Comparison of ENCODE assay signal across 27 mouse cellular contexts in the genomic region with DNA sequence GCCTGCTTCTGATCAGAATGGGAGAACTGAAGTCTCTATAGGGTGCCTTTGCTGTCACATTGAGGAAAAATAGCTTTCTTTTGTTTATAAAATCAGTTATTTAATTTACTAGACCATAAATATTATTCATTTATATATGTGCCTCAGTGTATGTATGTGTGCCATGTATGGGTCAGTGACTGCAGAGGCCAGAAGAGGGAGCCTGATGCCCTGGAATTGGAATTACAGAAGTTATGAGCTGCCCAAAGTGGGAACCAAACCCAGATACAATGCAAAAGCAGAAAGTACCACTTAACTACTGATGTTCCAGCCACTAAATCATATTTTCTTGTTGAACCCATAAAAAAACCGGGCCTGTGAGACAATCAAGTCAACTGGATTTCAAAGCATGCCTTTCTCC.
DNase-seq lines count a peak whose midpoint lies in the region; ATAC-seq and TF ChIP-seq lines count a peak whose summit lies in the region.
"Had no signal": no experiment of that assay in that cellular context is flagged by ENCODE, and none has a peak within 500 bp of the region (broad histone marks: within the 10 kb centered on the region; RNA-seq: fewer than 3 reads in every experiment).

No protein-coding gene starts in this region.

- no peak for ATAC-seq in midbrain, embryonic 11.5 days (ENCODE audit: low FRiP score)
- no peak for ATAC-seq in midbrain, embryonic 13.5 days
- ATAC-seq: activated CD4-positive, CD25-positive, alpha-beta regulatory T cell, adult 4 months; forebrain, embryonic 13.5 days had no signal

- H3K4me3 ChIP-seq in kidney, adult 2 months (ENCODE audit: insufficient read depth, low read depth, low read length) = no peak overlapping the region
- H3K4me3 ChIP-seq in midbrain, embryonic 11.5 days (ENCODE audit: low read depth, low read length) = no peak overlapping the region
- H3K4me3 ChIP-seq in midbrain, embryonic 13.5 days (replicated peaks) = no peak overlapping the region
- H3K4me3 ChIP-seq: embryonic facial prominence, embryonic 13.5 days; erythroblast, embryonic 14.5 days; forebrain, embryonic 13.5 days; hindbrain, embryonic 10.5 days; left cerebral cortex, adult 2 months; limb, embryonic 15.5 days; neural tube, embryonic 15.5 days had no signal

- H3K4me2 ChIP-seq in midbrain, embryonic 11.5 days = no peak overlapping the region
- no peak overlapping the region for H3K4me2 ChIP-seq in midbrain, embryonic 13.5 days (replicated peaks)
- H3K4me2 ChIP-seq: embryonic facial prominence, embryonic 13.5 days; forebrain, embryonic 13.5 days; heart, embryonic 11.5 days; limb, embryonic 15.5 days; neural tube, embryonic 15.5 days had no signal

- no peak for TF ChIP-seq POLR2A in kidney, adult 2 months (IDR thresholded peaks at IDR 0.05; ENCODE audit: low read depth, low read length)

- no peaks in the 10 kb centered on the region for H3K9me3 ChIP-seq in midbrain, embryonic 11.5 days (ENCODE audit: control insufficient read depth, low read length)
- H3K9me3 ChIP-seq in midbrain, embryonic 13.5 days = no peaks in the 10 kb centered on the region
- H3K9me3 ChIP-seq: embryonic facial prominence, embryonic 13.5 days; forebrain, embryonic 13.5 days; hindbrain, embryonic 10.5 days; limb, embryonic 15.5 days; neural tube, embryonic 15.5 days had no signal

- no peak overlapping the region for H3K9ac ChIP-seq in midbrain, embryonic 11.5 days (ENCODE audit: low read length)
- no peak overlapping the region for H3K9ac ChIP-seq in midbrain, embryonic 13.5 days (replicated peaks)
- H3K9ac ChIP-seq: embryonic facial prominence, embryonic 13.5 days; forebrain, embryonic 13.5 days; limb, embryonic 15.5 days; neural tube, embryonic 15.5 days had no signal

- H3K27ac ChIP-seq in kidney, adult 2 months (ENCODE audit: insufficient read depth, low read depth, low read length) = no peak overlapping the region
- H3K27ac ChIP-seq in midbrain, embryonic 11.5 days (ENCODE audit: low read depth, low read length) = no peak overlapping the region
- H3K27ac ChIP-seq in midbrain, embryonic 13.5 days = no peak overlapping the region
- H3K27ac ChIP-seq: embryonic facial prominence, embryonic 13.5 days; forebrain, embryonic 13.5 days; hindbrain, embryonic 10.5 days; left cerebral cortex, adult 2 months; limb, embryonic 15.5 days; neural tube, embryonic 15.5 days had no signal

- peak; percentile 37 for TF ChIP-seq CTCF in kidney, adult 2 months (conservative IDR thresholded peaks at IDR 0.05; ENCODE audit: insufficient read depth, insufficient read length, low read depth, low read length)

- 89% methylated on average over 1 of the region's 1 CpGs for WGBS in kidney, adult 2 months
- 87% methylated on average over 1 of the region's 1 CpGs for WGBS in midbrain, embryonic 11.5 days
- WGBS in midbrain, embryonic 13.5 days = 90% methylated on average over 1 of the region's 1 CpGs

- H3K27me3 ChIP-seq in kidney, adult 2 months (replicated peaks; ENCODE audit: control insufficient read depth, insufficient read depth, low read length) = no peaks in the 10 kb centered on the region
- H3K27me3 ChIP-seq in midbrain, embryonic 11.5 days (ENCODE audit: control insufficient read depth, insufficient read depth, low read length) = no peaks in the 10 kb centered on the region
- H3K27me3 ChIP-seq in midbrain, embryonic 13.5 days = no peaks in the 10 kb centered on the region
- no peaks in the 10 kb centered on the region for H3K27me3 ChIP-seq in splenic B cell, adult 2 months (ENCODE audit: control insufficient read depth, insufficient read depth, low read length, poor library complexity, severe bottlenecking)
- H3K27me3 ChIP-seq: embryonic facial prominence, embryonic 13.5 days; forebrain, embryonic 13.5 days; limb, embryonic 15.5 days; neural tube, embryonic 15.5 days had no signal

- no peaks in the 10 kb centered on the region for H3K36me3 ChIP-seq in kidney, adult 2 months (ENCODE audit: control insufficient read depth, insufficient read depth, low read length)
- H3K36me3 ChIP-seq in midbrain, embryonic 11.5 days (ENCODE audit: control insufficient read depth, insufficient read depth, low read length) = no peaks in the 10 kb centered on the region
- no peaks in the 10 kb centered on the region for H3K36me3 ChIP-seq in midbrain, embryonic 13.5 days
- H3K36me3 ChIP-seq in splenic B cell, adult 2 months (ENCODE audit: control insufficient read depth, insufficient read depth, low read length, poor library complexity, severe bottlenecking) = no peaks in the 10 kb centered on the region
- H3K36me3 ChIP-seq: embryonic facial prominence, embryonic 13.5 days; hindbrain, embryonic 10.5 days; limb, embryonic 15.5 days; neural tube, embryonic 15.5 days had no signal

- no peaks in the 10 kb centered on the region for H3K4me1 ChIP-seq in kidney, adult 2 months (ENCODE audit: control insufficient read depth, insufficient read depth, low read length)
- H3K4me1 ChIP-seq in midbrain, embryonic 11.5 days (ENCODE audit: control insufficient read depth, insufficient read depth, low read length) = no peaks in the 10 kb centered on the region
- H3K4me1 ChIP-seq in midbrain, embryonic 13.5 days (replicated peaks) = peaks cover 5% of the 10 kb centered on the region; the same call in 1 of the 2 replicates
- H3K4me1 ChIP-seq: embryonic facial prominence, embryonic 13.5 days; hindbrain, embryonic 10.5 days; limb, embryonic 15.5 days; neural tube, embryonic 15.5 days had no signal

- no peak for DNase-seq in kidney, adult 2 months
- DNase-seq in kidney, postnatal 10 days = no peak
- peak; percentile 72 for DNase-seq in midbrain, embryonic 11.5 days (ENCODE audit: low spot score, missing footprints)
- peak; percentile 8 for DNase-seq in R1 (ENCODE audit: low read depth, low spot score)
- peak; percentile 7 for DNase-seq in splenic B cell, adult 2 months (ENCODE audit: low read depth, low spot score)
- DNase-seq in cerebellum, postnatal 14 days = no peak
- DNase-seq in testis, postnatal 14 days (ENCODE audit: low spot score) = no peak
- DNase-seq: adrenal gland, adult 8-10 months; B cell, adult 2 months; cerebellum, adult 18-20 months; cerebellum, postnatal 36 days; embryo, embryonic 11 days; heart, adult 11 months; kidney, adult 8-10 months; kidney, postnatal 25 days; lung, adult 18-20 months; lung, postnatal 14 days had no signal

Comparison
In these comparisons a context has a peak if more than half of its experiments do, and no peak if none do; other contexts are left out.
1. DNase-seq: peak in midbrain, embryonic 11.5 days (single experiment), R1 (single experiment) and splenic B cell, adult 2 months (single experiment); none in kidney, adult 2 months (single experiment), kidney, postnatal 10 days (single experiment), cerebellum, postnatal 14 days (0 of 2) and testis, postnatal 14 days (single experiment).